Mouse (Mus musculus) ES-Bruce4 (cell line): ENCODE measurements around the gene Prr12.

Experiments used
- CTCF ChIP-seq: IDR thresholded peaks from one replicate; pipeline ENCODE4 v1.8.1; 2011; ENCODE audit warnings: low read depth, low read length
- EP300 ChIP-seq: IDR thresholded peaks from 2 replicates; pipeline ENCODE4 v1.6.1; 2011; ENCODE audit warnings: low read depth, low read length; ENCODE audit not compliant: insufficient read depth
- POLR2A ChIP-seq: IDR thresholded peaks from one replicate; pipeline ENCODE4 v1.8.1; 2011; ENCODE audit warnings: low read length; ENCODE audit not compliant: insufficient read depth

GRCm38 (mm10) chr7:45067190-45067999 lies 14.7 kb upstream of the Prr12 start:
- no peak for TF ChIP-seq EP300
- no peak for TF ChIP-seq POLR2A
- no peak for TF ChIP-seq CTCF
